Comparison of ENCODE assay signal across 8 mouse cellular contexts in genomic region chr7:116307099-116307870, GRCm38 (mm10). TPM values are rescaled to one million over a fixed set of nuclear protein-coding genes. Genes with fewer than 3 reads are reported as not detected.
A peak's percentile ranks its signal among the peaks of the same experiment; 100 is the strongest.
DNase-seq lines count a peak whose midpoint lies in the region; ATAC-seq lines count a peak whose summit lies in the region.

No protein-coding gene starts in this region.

- H3K9ac ChIP-seq in heart, embryonic 15.5 days = peak overlapping the region; percentile 67
- peak overlapping the region; percentile 55 for H3K9ac ChIP-seq in lung, embryonic 15.5 days

- H3K4me1 ChIP-seq in brown adipose tissue, adult 24 weeks (ENCODE audit: control insufficient read depth, insufficient read depth, insufficient read length, low read length) = no peaks in the 10 kb centered on the region; the same call in 1 of the 2 replicates
- peaks cover 46% of the 10 kb centered on the region for H3K4me1 ChIP-seq in forebrain, embryonic 10.5 days
- peaks cover 33% of the 10 kb centered on the region for H3K4me1 ChIP-seq in heart, embryonic 15.5 days (replicated peaks)
- peaks cover 23% of the 10 kb centered on the region for H3K4me1 ChIP-seq in lung, embryonic 15.5 days

- DNase-seq in Muller cell, postnatal 12 days (ENCODE audit: inconsistent ontology term) = peak; percentile 95
- DNase-seq in forebrain, embryonic 10.5 days (ENCODE audit: extremely low spot score, low spot score) = peak; percentile 87
- peak; percentile 87 for DNase-seq in kidney, postnatal 10 days
- DNase-seq in ovary, postnatal 36 days (ENCODE audit: low spot score) = peak; percentile 82

- WGBS in forebrain, embryonic 10.5 days = under 1% methylated on average over 63 of the region's 63 CpGs
- under 1% methylated on average over 57 of the region's 63 CpGs for WGBS in heart, embryonic 15.5 days
- under 1% methylated on average over 62 of the region's 63 CpGs for WGBS in lung, embryonic 15.5 days

- no peak overlapping the region for H3K27ac ChIP-seq in brown adipose tissue, adult 24 weeks (replicated peaks; ENCODE audit: low read depth, low read length)
- peak overlapping the region; percentile 96 for H3K27ac ChIP-seq in forebrain, embryonic 10.5 days
- peak overlapping the region; percentile 79 for H3K27ac ChIP-seq in heart, embryonic 15.5 days
- H3K27ac ChIP-seq in lung, embryonic 15.5 days = peak overlapping the region; percentile 78

- H3K36me3 ChIP-seq in forebrain, embryonic 10.5 days (replicated peaks) = peaks cover 17% of the 10 kb centered on the region
- H3K36me3 ChIP-seq in heart, embryonic 15.5 days = no peaks in the 10 kb centered on the region
- H3K36me3 ChIP-seq in lung, embryonic 15.5 days = no peaks in the 10 kb centered on the region

- peak overlapping the region; percentile 71 for H3K4me3 ChIP-seq in brown adipose tissue, adult 24 weeks (ENCODE audit: insufficient read depth, low read depth, low read length)
- peak overlapping the region; percentile 74 for H3K4me3 ChIP-seq in forebrain, embryonic 10.5 days
- peak overlapping the region; percentile 85 for H3K4me3 ChIP-seq in heart, embryonic 15.5 days
- H3K4me3 ChIP-seq in lung, embryonic 15.5 days = peak overlapping the region; percentile 55

- ATAC-seq in heart, embryonic 15.5 days (replicated peaks; ENCODE audit: insufficient number of reproducible peaks, insufficient read depth, low FRiP score, low read depth) = peak; percentile 84
- peak; percentile 81 for ATAC-seq in lung, embryonic 15.5 days (ENCODE audit: borderline replicate concordance, extremely low read depth, low FRiP score, low TSS enrichment)
- no peak for ATAC-seq in monocyte, adult 5-6 weeks (replicated peaks; ENCODE audit: insufficient number of reproducible peaks, low FRiP score, low TSS enrichment, poor library complexity, severe bottlenecking)

- H3K9me3 ChIP-seq in forebrain, embryonic 10.5 days = no peaks in the 10 kb centered on the region
- no peaks in the 10 kb centered on the region for H3K9me3 ChIP-seq in heart, embryonic 15.5 days (replicated peaks)
- H3K9me3 ChIP-seq in lung, embryonic 15.5 days = no peaks in the 10 kb centered on the region

- H3K27me3 ChIP-seq in forebrain, embryonic 10.5 days (ENCODE audit: poor library complexity, severe bottlenecking) = peaks cover 11% of the 10 kb centered on the region
- peaks cover 17% of the 10 kb centered on the region; the same call in 1 of the 2 replicates for H3K27me3 ChIP-seq in heart, embryonic 15.5 days
- peaks cover 18% of the 10 kb centered on the region; the same call in 1 of the 2 replicates for H3K27me3 ChIP-seq in lung, embryonic 15.5 days

- H3K4me2 ChIP-seq in heart, embryonic 15.5 days = peak overlapping the region; percentile 99
- H3K4me2 ChIP-seq in lung, embryonic 15.5 days = peak overlapping the region; percentile 95

RNA-seq across cellular contexts. Expression of gene Plekha7, which starts 0.9 kb away (rescaled TPM):
- polyA plus RNA-seq in brown adipose tissue, adult 24 weeks (2012; ENCODE audit: insufficient read depth, insufficient read length, missing spikeins) = 0.59 and 1.6 TPM in 2 replicates
- 27.7 and 28.3 TPM in 2 replicates for polyA plus RNA-seq in forebrain, embryonic 10.5 days (2016; fragmentation: Nextera tagmentation; extraction: Ambion mirVana)
- polyA plus RNA-seq in heart, embryonic 15.5 days (2015; fragmentation: Nextera tagmentation; extraction: Ambion mirVana) = 32.7 and 41.7 TPM in 2 replicates
- 12.1 and 15.1 TPM in 2 replicates for polyA plus RNA-seq in lung, embryonic 15.5 days (2015; fragmentation: Nextera tagmentation; extraction: Ambion mirVana)
- 0.76 to 1.5 TPM (median 0.96 TPM) in 3 replicates for total RNA-seq in monocyte, adult 5-6 weeks (2017)

RNA-seq across cellular contexts. Expression of gene Rps13, which starts 26.7 kb away (rescaled TPM):
- 202 and 266 TPM in 2 replicates for polyA plus RNA-seq in brown adipose tissue, adult 24 weeks (2012; ENCODE audit: insufficient read depth, insufficient read length, missing spikeins)
- polyA plus RNA-seq in forebrain, embryonic 10.5 days (2016; fragmentation: Nextera tagmentation; extraction: Ambion mirVana) = 830 and 840 TPM in 2 replicates
- polyA plus RNA-seq in heart, embryonic 15.5 days (2015; fragmentation: Nextera tagmentation; extraction: Ambion mirVana) = 489 and 502 TPM in 2 replicates
- polyA plus RNA-seq in lung, embryonic 15.5 days (2015; fragmentation: Nextera tagmentation; extraction: Ambion mirVana) = 732 and 837 TPM in 2 replicates
- 1,896 to 2,322 TPM (median 2,106 TPM) in 3 replicates for total RNA-seq in monocyte, adult 5-6 weeks (2017)
